Mouse (Mus musculus) E14TG2a.4 (cell line): Measurements from ENCODE around the gene Zfp524.

Experiments used
- H3K27me3 ChIP-seq: 2 replicates; pipeline ENCODE4 v1.6.1; 2014; ENCODE audit warnings: low read length, control low read depth; ENCODE audit not compliant: insufficient read depth
- H3K36me3 ChIP-seq: 2 replicates; pipeline ENCODE4 v1.6.1; 2014; ENCODE audit warnings: low read length, control low read depth; ENCODE audit not compliant: insufficient read depth
- H3K4me1 ChIP-seq: replicated peaks from 2 replicates; pipeline ENCODE4 v1.6.1; 2014; ENCODE audit warnings: low read depth, low read length, control low read depth
- H3K4me3 ChIP-seq: replicated peaks from 2 replicates; pipeline ENCODE4 v1.5.1; 2014; ENCODE audit warnings: mild to moderate bottlenecking, low read length
- H3K9me3 ChIP-seq: 2 replicates; pipeline ENCODE4 v1.6.1; 2014; ENCODE audit warnings: low read length, control low read depth
- CTCF ChIP-seq: conservative IDR thresholded peaks from 2 replicates; pipeline ENCODE4 v1.5.1; 2014; ENCODE audit warnings: low read length
- NANOG ChIP-seq: IDR thresholded peaks from 2 replicates; pipeline ENCODE4 v1.6.1; 2014; ENCODE audit warnings: borderline replicate concordance, low read length, mixed read lengths
- POU5F1 ChIP-seq: IDR thresholded peaks from 2 replicates; pipeline ENCODE4 v1.6.1; 2014; ENCODE audit warnings: low read length, borderline replicate concordance

The Zfp524 gene

GRCm38 (mm10) chr7:5020000-5020681, 5.9 kb downstream of the Zfp524 start, which contains the start of the genes Zfp865 and Ccdc106:
TSS of gene Zfp865 (plus strand) at chr7:5020376.
TSS of gene Ccdc106 (plus strand) at chr7:5020553.
- Histone ChIP-seq H3K9me3 (peaks cover 5% of the 10 kb centered on the region), H3K27me3 (no peaks in the 10 kb centered on the region), H3K4me3 (peak within 1 kb of the TSS; percentile 95), H3K36me3 (peaks cover 43% of the 10 kb centered on the region), H3K4me1 (peaks cover 59% of the 10 kb centered on the region)
- TF ChIP-seq NANOG (no peak), CTCF (no peak), POU5F1 (no peak)

GRCm38 (mm10) chr7:5020685-5021084, 6.5 kb downstream of the Zfp524 start:
- Histone ChIP-seq H3K27me3 (no peaks in the 10 kb centered on the region), H3K36me3 (peaks cover 48% of the 10 kb centered on the region), H3K4me1 (peaks cover 58% of the 10 kb centered on the region), H3K4me3 (peak overlapping the region; percentile 95), H3K9me3 (peaks cover 5% of the 10 kb centered on the region)
- TF ChIP-seq POU5F1 (no peak), NANOG (no peak), CTCF (no peak)

- Histone ChIP-seq H3K4me1 (peaks cover 53% of the 10 kb centered on the region), H3K27me3 (0 out of 2 replicates have a peak, but pooled peaks cover 2% of the 10 kb centered on the region), H3K9me3 (peaks cover 5% of the 10 kb centered on the region), H3K4me3 (peak overlapping the region; percentile 95), H3K36me3 (peaks cover 53% of the 10 kb centered on the region)
- TF ChIP-seq POU5F1, result no peak
- TF ChIP-seq NANOG, result no peak
- TF ChIP-seq CTCF, result no peak
These were observed 7.0 kb downstream of the Zfp524 start for GRCm38 (mm10) chr7:5021197-5021596.

- Histone ChIP-seq H3K4me1 (peaks cover 37% of the 10 kb centered on the region), H3K27me3 (peaks cover 71% of the 10 kb centered on the region), H3K9me3 (no peaks in the 10 kb centered on the region), H3K36me3 (peaks cover 64% of the 10 kb centered on the region), H3K4me3 (peak overlapping the region; percentile 79)
- TF ChIP-seq CTCF (no peak), POU5F1 (no peak), NANOG (no peak)
These were observed 15.3 kb downstream of the Zfp524 start for GRCm38 (mm10) chr7:5029543-5029942.

- Histone ChIP-seq H3K36me3 (peaks cover 60% of the 10 kb centered on the region), H3K9me3 (no peaks in the 10 kb centered on the region), H3K4me1 (peaks cover 35% of the 10 kb centered on the region), H3K4me3 (peak overlapping the region; percentile 79), H3K27me3 (peaks cover 75% of the 10 kb centered on the region)
- TF ChIP-seq POU5F1 (no peak), NANOG (no peak), CTCF (no peak; the same call in 1 of the 2 replicates)
These were observed 15.7 kb downstream of the Zfp524 start for GRCm38 (mm10) chr7:5029946-5030345.

- Histone ChIP-seq H3K4me3 (peak overlapping the region; percentile 79), H3K4me1 (peaks cover 36% of the 10 kb centered on the region), H3K9me3 (no peaks in the 10 kb centered on the region), H3K36me3 (peaks cover 53% of the 10 kb centered on the region), H3K27me3 (peaks cover 75% of the 10 kb centered on the region)
- TF ChIP-seq POU5F1, result no peak
- no peak for TF ChIP-seq NANOG
- no peak for TF ChIP-seq CTCF
These were observed 16.5 kb downstream of the Zfp524 start for GRCm38 (mm10) chr7:5030554-5031275.

GRCm38 (mm10) chr7:5031496-5031895, 17.3 kb downstream of the Zfp524 start:
- Histone ChIP-seq H3K9me3 (no peaks in the 10 kb centered on the region), H3K4me1 (peaks cover 41% of the 10 kb centered on the region), H3K36me3 (peaks cover 45% of the 10 kb centered on the region), H3K27me3 (peaks cover 77% of the 10 kb centered on the region), H3K4me3 (peak overlapping the region; percentile 79)
- no peak for TF ChIP-seq POU5F1
- no peak for TF ChIP-seq NANOG
- no peak for TF ChIP-seq CTCF

- Histone ChIP-seq H3K36me3 (peaks cover 24% of the 10 kb centered on the region), H3K4me3 (no peak within 1 kb of the TSS), H3K27me3 (peaks cover 61% of the 10 kb centered on the region), H3K9me3 (no peaks in the 10 kb centered on the region), H3K4me1 (peaks cover 46% of the 10 kb centered on the region)
- TF ChIP-seq NANOG (no peak), CTCF (no peak), POU5F1 (no peak)
These were observed 19.6 kb downstream of the Zfp524 start, which contains the start of gene 4632433K11Rik for GRCm38 (mm10) chr7:5033818-5034217. TSS of gene 4632433K11Rik (plus strand) at chr7:5034118.

GRCm38 (mm10) chr7:5035628-5036027, 21.4 kb downstream of the Zfp524 start:
- peaks cover 16% of the 10 kb centered on the region for H3K36me3 ChIP-seq
- no peaks in the 10 kb centered on the region for H3K9me3 ChIP-seq
- peaks cover 42% of the 10 kb centered on the region for H3K4me1 ChIP-seq
- no peak for TF ChIP-seq POU5F1
- TF ChIP-seq CTCF, result no peak
- no peak for TF ChIP-seq NANOG
- peaks cover 44% of the 10 kb centered on the region for H3K27me3 ChIP-seq
- no peak overlapping the region for H3K4me3 ChIP-seq
